Mouse (Mus musculus) liver, adult 2 months (tissue): Measurements from ENCODE around the gene Cenpu.

Experiments used
- CTCF ChIP-seq: fragments of 200-500 bp; IDR thresholded peaks from 2 replicates; pipeline ENCODE4 v1.5.1; 2011; ENCODE audit warnings: low read depth, low read length, control low read depth
- POLR2A ChIP-seq: fragments of 200-500 bp; IDR thresholded peaks from 2 replicates; pipeline ENCODE4 v1.6.1; 2011; ENCODE audit warnings: low read length, control low read depth; ENCODE audit not compliant: insufficient read depth; ENCODE audit errors: extremely low read depth

DNA sequence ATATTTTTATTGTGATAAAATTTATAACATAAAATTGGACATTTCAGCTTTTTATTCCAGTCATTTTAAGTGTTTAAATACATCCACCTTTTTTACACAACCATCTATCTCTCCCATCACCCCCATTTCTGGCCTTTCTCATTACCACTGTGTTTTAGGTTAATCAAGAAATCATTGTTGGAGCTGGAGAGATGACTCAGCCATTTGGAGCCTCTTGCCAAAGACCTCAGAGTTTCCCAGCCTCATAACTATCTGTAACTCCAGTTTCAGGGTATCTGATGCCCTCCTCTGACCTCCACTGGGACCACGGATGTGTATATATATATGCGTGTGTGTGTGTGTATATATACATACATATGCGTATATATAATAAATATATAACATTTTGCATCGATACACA is 799 bp upstream of the Cenpu start:
- TF ChIP-seq CTCF = no peak
- TF ChIP-seq POLR2A = no peak
